In the genomic region with DNA sequence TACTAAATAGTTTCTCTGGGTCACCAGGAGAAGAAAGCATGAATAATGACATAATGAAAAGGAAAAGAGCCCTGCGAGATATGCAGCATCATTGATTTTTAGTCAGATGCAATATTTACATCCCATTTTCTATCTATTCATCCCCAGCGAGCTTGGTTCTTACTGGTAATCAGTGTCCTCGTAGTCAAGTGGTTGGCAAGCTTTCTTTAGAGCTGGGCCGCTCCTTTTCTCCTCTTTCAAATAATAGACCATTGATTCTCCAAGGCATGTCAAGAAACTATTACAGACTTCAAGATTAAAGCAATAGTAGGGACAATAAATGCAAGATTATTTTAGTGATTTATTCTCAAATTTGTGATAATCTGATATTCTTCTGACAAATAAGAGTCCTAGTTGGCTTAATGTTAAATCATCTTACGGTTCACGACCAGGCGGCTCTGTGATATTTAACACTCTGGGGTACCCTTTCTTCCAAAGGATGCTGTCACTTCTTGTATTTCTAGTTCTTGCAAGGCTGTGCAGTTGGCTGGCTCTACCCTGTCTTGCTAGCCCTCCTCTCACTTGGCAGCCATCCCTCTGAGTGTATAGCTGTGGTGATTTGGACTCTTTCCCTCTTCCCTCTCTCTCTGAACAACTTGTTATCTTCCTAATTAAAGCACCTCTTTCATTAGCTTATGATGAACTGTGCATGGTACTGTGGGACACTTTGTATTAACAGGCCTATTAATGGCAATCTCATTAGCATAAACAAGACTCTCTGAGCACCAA, we compare ENCODE assay signal across 17 mouse cellular contexts.
DNase-seq lines count a peak whose midpoint lies in the region; ATAC-seq lines count a peak whose summit lies in the region.
"Had no signal": no experiment of that assay in that cellular context is flagged by ENCODE, and none has a peak within 500 bp of the region (broad histone marks: within the 10 kb centered on the region; RNA-seq: fewer than 3 reads in every experiment).

No protein-coding gene starts in this region.

- DNase-seq in cerebellum, postnatal 14 days: peak; percentile 51 to 70
- DNase-seq in cerebellum, adult 11-12 months: no peak
- peak; percentile 14 to 24 for DNase-seq in left cerebral cortex, postnatal 10 days (ENCODE audit: extremely low spot score in 1 of 2, low spot score in 2 of 2)
- DNase-seq in left cerebral cortex, postnatal 36 days (ENCODE audit: low spot score in 2 of 2): no peak
- peak; percentile 11 to 24 for DNase-seq in right cerebral cortex, adult 2 months (ENCODE audit: low spot score in 2 of 2)
- DNase-seq: cerebellum, adult 2 months; embryo, embryonic 11 days; kidney, adult 8-10 months; lung, postnatal 14 days; thymus, postnatal 14 days had no signal

- no peak overlapping the region for H3K9ac ChIP-seq in forebrain, embryonic 15.5 days (replicated peaks)
- H3K9ac ChIP-seq in intestine, embryonic 16.5 days (ENCODE audit: low read depth, low read length): no peak overlapping the region
- H3K9ac ChIP-seq: liver, embryonic 12.5 days had no signal

- H3K4me2 ChIP-seq in forebrain, embryonic 15.5 days (replicated peaks): no peak overlapping the region
- H3K4me2 ChIP-seq in intestine, embryonic 16.5 days (ENCODE audit: low read depth, low read length): no peak overlapping the region
- H3K4me2 ChIP-seq: heart, embryonic 11.5 days; liver, embryonic 12.5 days had no signal

- no peaks in the 10 kb centered on the region for H3K36me3 ChIP-seq in forebrain, embryonic 15.5 days
- no peaks in the 10 kb centered on the region for H3K36me3 ChIP-seq in intestine, embryonic 16.5 days (ENCODE audit: control insufficient read depth, insufficient read depth, low read length)
- H3K36me3 ChIP-seq: liver, embryonic 12.5 days had no signal

- H3K27me3 ChIP-seq in forebrain, embryonic 15.5 days: no peaks in the 10 kb centered on the region
- no peaks in the 10 kb centered on the region for H3K27me3 ChIP-seq in intestine, embryonic 16.5 days (replicated peaks; ENCODE audit: control insufficient read depth, insufficient read depth, low read length)
- H3K27me3 ChIP-seq: liver, embryonic 12.5 days had no signal

- peak; percentile 97 for ATAC-seq in forebrain, embryonic 15.5 days (replicated peaks)
- ATAC-seq in megakaryocyte, adult 5-6 weeks (ENCODE audit: poor library complexity, severe bottlenecking): no peak
- ATAC-seq in intestine, embryonic 16.5 days: no peak
- ATAC-seq: liver, embryonic 12.5 days; Patski had no signal

- 24% methylated on average over 7 of the region's 7 CpGs for WGBS in forebrain, embryonic 15.5 days
- 82% methylated on average over 7 of the region's 7 CpGs for WGBS in intestine, embryonic 16.5 days

- H3K27ac ChIP-seq in forebrain, embryonic 15.5 days (replicated peaks): peak overlapping the region; percentile 57
- H3K27ac ChIP-seq in intestine, embryonic 16.5 days (ENCODE audit: low read length): no peak overlapping the region
- H3K27ac ChIP-seq: liver, embryonic 12.5 days had no signal

- 0 out of 2 replicates have a peak, but pooled peaks cover 5% of the 10 kb centered on the region for H3K9me3 ChIP-seq in forebrain, embryonic 15.5 days
- no peaks in the 10 kb centered on the region for H3K9me3 ChIP-seq in intestine, embryonic 16.5 days (ENCODE audit: control insufficient read depth, low read length)
- H3K9me3 ChIP-seq: liver, embryonic 12.5 days had no signal

- intact Hi-C loops in left cerebral cortex, postnatal 10 days (cut with DNase I): no loop called here
- intact Hi-C loops in left cerebral cortex, postnatal 36 days (cut with DNase I): no loop called here

- H3K4me3 ChIP-seq in forebrain, embryonic 15.5 days: no peak overlapping the region
- H3K4me3 ChIP-seq in intestine, embryonic 16.5 days (ENCODE audit: low read length): no peak overlapping the region
- H3K4me3 ChIP-seq: erythroblast, embryonic 14.5 days; liver, embryonic 12.5 days had no signal

- peaks cover 26% of the 10 kb centered on the region for H3K4me1 ChIP-seq in forebrain, embryonic 15.5 days
- H3K4me1 ChIP-seq in intestine, embryonic 16.5 days (ENCODE audit: control insufficient read depth, insufficient read depth, low read length): 0 out of 2 replicates have a peak, but pooled peaks cover 4% of the 10 kb centered on the region
- H3K4me1 ChIP-seq: liver, embryonic 12.5 days had no signal

Comparison
In these comparisons a context has a peak if more than half of its experiments do, and no peak if none do; other contexts are left out.
1. DNase-seq: peak in cerebellum, postnatal 14 days (2 of 2), left cerebral cortex, postnatal 10 days (2 of 2) and right cerebral cortex, adult 2 months (2 of 2); none in cerebellum, adult 11-12 months (single experiment) and left cerebral cortex, postnatal 36 days (0 of 2).